Comparison of ENCODE assay signal across 8 mouse cellular contexts in genomic region chr10:60245041-60245440, GRCm38 (mm10). TPM values are rescaled to one million over a fixed set of nuclear protein-coding genes. Genes with fewer than 3 reads are reported as not detected.
DNase-seq lines count a peak whose midpoint lies in the region; ATAC-seq and TF ChIP-seq lines count a peak whose summit lies in the region.

No protein-coding gene starts in this region.

- H3K79me2 ChIP-seq in myocyte (ENCODE audit: control insufficient read depth, insufficient read depth): no peaks in the 10 kb centered on the region

- no peak overlapping the region for H3K9ac ChIP-seq in embryonic facial prominence, embryonic 15.5 days
- H3K9ac ChIP-seq in kidney, embryonic 16.5 days (replicated peaks; ENCODE audit: low read length): no peak overlapping the region

- H3K9me3 ChIP-seq in embryonic facial prominence, embryonic 15.5 days (replicated peaks): no peaks in the 10 kb centered on the region
- H3K9me3 ChIP-seq in heart, embryonic 10.5 days: no peaks in the 10 kb centered on the region
- 0 out of 2 replicates have a peak, but pooled peaks cover 4% of the 10 kb centered on the region for H3K9me3 ChIP-seq in kidney, embryonic 16.5 days (ENCODE audit: low read length)

- H3K4me3 ChIP-seq in embryonic facial prominence, embryonic 15.5 days (replicated peaks): no peak overlapping the region
- H3K4me3 ChIP-seq in heart, embryonic 10.5 days: no peak overlapping the region
- no peak overlapping the region for H3K4me3 ChIP-seq in kidney, embryonic 16.5 days (ENCODE audit: low read length)
- no peak overlapping the region for H3K4me3 ChIP-seq in myocyte

- peak; percentile 29; the same call in 1 of the 2 replicates for ATAC-seq in embryonic facial prominence, embryonic 15.5 days (ENCODE audit: insufficient number of reproducible peaks, low FRiP score, low TSS enrichment, low read depth)
- peak; percentile 66 for ATAC-seq in kidney, embryonic 16.5 days (ENCODE audit: low FRiP score, low TSS enrichment)

- DNase-seq in 416B (ENCODE audit: low read depth) (peak; percentile 81), liver (peak; percentile 88)
- DNase-seq in adrenal gland, postnatal 4 days (ENCODE audit: low spot score in 2 of 2): peak; percentile 64 to 76
- peak; percentile 92 for DNase-seq in heart, embryonic 10.5 days (ENCODE audit: low spot score)
- DNase-seq in spleen, postnatal 4 days (ENCODE audit: low spot score in 2 of 2): peak; percentile 85 to 96

- TF ChIP-seq POLR2A in myocyte (IDR thresholded peaks at IDR 0.05; ENCODE audit: insufficient read length, low read depth): no peak

- H3K4me2 ChIP-seq in embryonic facial prominence, embryonic 15.5 days (replicated peaks): no peak overlapping the region
- H3K4me2 ChIP-seq in kidney, embryonic 16.5 days (replicated peaks; ENCODE audit: low read depth, low read length): no peak overlapping the region
- peak overlapping the region; percentile 36 for H3K4me2 ChIP-seq in myocyte (ENCODE audit: low read depth)

- 4% methylated on average over 8 of the region's 8 CpGs for WGBS in embryonic facial prominence, embryonic 15.5 days
- WGBS in heart, embryonic 10.5 days: 3% methylated on average over 8 of the region's 8 CpGs
- WGBS in kidney, embryonic 16.5 days: 4% methylated on average over 8 of the region's 8 CpGs

- no peaks in the 10 kb centered on the region for H3K36me3 ChIP-seq in embryonic facial prominence, embryonic 15.5 days
- H3K36me3 ChIP-seq in heart, embryonic 10.5 days: no peaks in the 10 kb centered on the region
- H3K36me3 ChIP-seq in kidney, embryonic 16.5 days (ENCODE audit: insufficient read depth, low read length): no peaks in the 10 kb centered on the region
- H3K36me3 ChIP-seq in myocyte (ENCODE audit: control insufficient read depth, insufficient read depth): no peaks in the 10 kb centered on the region

- H3K27me3 ChIP-seq in embryonic facial prominence, embryonic 15.5 days: no peaks in the 10 kb centered on the region
- H3K27me3 ChIP-seq in heart, embryonic 10.5 days (ENCODE audit: insufficient read depth, poor library complexity, severe bottlenecking): no peaks in the 10 kb centered on the region
- no peaks in the 10 kb centered on the region for H3K27me3 ChIP-seq in kidney, embryonic 16.5 days (ENCODE audit: insufficient read depth, low read length)
- H3K27me3 ChIP-seq in myocyte (ENCODE audit: control insufficient read depth, insufficient read depth, insufficient read length): no peaks in the 10 kb centered on the region

- no peak overlapping the region for H3K27ac ChIP-seq in embryonic facial prominence, embryonic 15.5 days (replicated peaks)
- no peak overlapping the region for H3K27ac ChIP-seq in heart, embryonic 10.5 days
- H3K27ac ChIP-seq in kidney, embryonic 16.5 days (ENCODE audit: low read length): no peak overlapping the region

- no peak overlapping the region for H3ac ChIP-seq in myocyte (ENCODE audit: control insufficient read depth, insufficient read length)

- no peaks in the 10 kb centered on the region for H3K4me1 ChIP-seq in embryonic facial prominence, embryonic 15.5 days
- H3K4me1 ChIP-seq in heart, embryonic 10.5 days: no peaks in the 10 kb centered on the region
- H3K4me1 ChIP-seq in kidney, embryonic 16.5 days (ENCODE audit: insufficient read depth, low read length): 0 out of 2 replicates have a peak, but pooled peaks cover 5% of the 10 kb centered on the region

TF ChIP-seq in myocyte, 11 proteins besides CTCF, POLR2A, EP300 and RAD21:
- no peak for TF ChIP-seq MYOG (IDR thresholded peaks at IDR 0.05; ENCODE audit: control insufficient read depth in 1 of 3, insufficient read depth in 1 of 3, insufficient read length in 2 of 3, low read depth in 2 of 3)
- no peak for TF ChIP-seq MAX (IDR thresholded peaks at IDR 0.05; ENCODE audit: low read depth)
- no peak for TF ChIP-seq SRF (IDR thresholded peaks at IDR 0.05; ENCODE audit: control insufficient read depth, insufficient read length, low read depth)
- TF ChIP-seq E2F4 (IDR thresholded peaks at IDR 0.05; ENCODE audit: insufficient read depth): no peak
- TF ChIP-seq CEBPB (IDR thresholded peaks at IDR 0.05; ENCODE audit: insufficient read depth, poor library complexity, severe bottlenecking): no peak
- TF ChIP-seq REST (IDR thresholded peaks at IDR 0.05; ENCODE audit: insufficient read depth, insufficient read length): no peak
- no peak for TF ChIP-seq USF1 (IDR thresholded peaks at IDR 0.05; ENCODE audit: low read depth)
- TF ChIP-seq TCF3 (IDR thresholded peaks at IDR 0.05; ENCODE audit: insufficient read length, low read depth): no peak

RNA-seq across cellular contexts. Expression of gene Chst3, which starts 26.0 kb away (rescaled TPM):
- 1 to 10 TPM; 3.2 to 3.4 TPM for total RNA-seq in adrenal gland, postnatal 4 days (2021)
- 2.8 TPM in 2 replicates for polyA plus RNA-seq in embryonic facial prominence, embryonic 15.5 days (2015; fragmentation: Nextera tagmentation; extraction: Ambion mirVana)
- polyA plus RNA-seq in heart, embryonic 10.5 days (2016; fragmentation: Nextera tagmentation; extraction: Ambion mirVana): 0.51 and 0.89 TPM in 2 replicates
- polyA plus RNA-seq in kidney, embryonic 16.5 days (2015; fragmentation: Nextera tagmentation; extraction: Ambion mirVana): 2.1 and 2.2 TPM in 2 replicates
- 1.6 TPM for polyA plus RNA-seq in myocyte (2012; fragmentation: generic; extraction: Trizol)

RNA-seq across cellular contexts. Expression of gene Psap, which starts 32.4 kb away (rescaled TPM):
- total RNA-seq in adrenal gland, postnatal 4 days (2021): 100 to 1,000 TPM; 671 to 696 TPM
- polyA plus RNA-seq in embryonic facial prominence, embryonic 15.5 days (2015; fragmentation: Nextera tagmentation; extraction: Ambion mirVana): 165 and 167 TPM in 2 replicates
- 74.3 and 75.2 TPM in 2 replicates for polyA plus RNA-seq in heart, embryonic 10.5 days (2016; fragmentation: Nextera tagmentation; extraction: Ambion mirVana)
- polyA plus RNA-seq in kidney, embryonic 16.5 days (2015; fragmentation: Nextera tagmentation; extraction: Ambion mirVana): 145 and 166 TPM in 2 replicates
- polyA plus RNA-seq in myocyte (2012; fragmentation: generic; extraction: Trizol): 729 TPM
